Mouse (Mus musculus): ENCODE results near the gene Fgfr2. TPM values are rescaled to one million over a fixed set of nuclear protein-coding genes. Genes with fewer than 3 reads are reported as not detected.

The Fgfr2 gene
- polyA plus RNA-seq, 1 experiment from 2014 or later: 110 TPM

- Histone ChIP-seq H3K36me3 (ENCODE audit: insufficient read depth, low read length) (no peaks in the 10 kb centered on the region), H3K4me3 (ENCODE audit: low read depth, low read length) (no peak overlapping the region), H3K4me2 (replicated peaks; ENCODE audit: low read depth, low read length) (no peak overlapping the region), H3K27me3 (replicated peaks; ENCODE audit: insufficient read depth, low read length) (no peaks in the 10 kb centered on the region), H3K4me1 (ENCODE audit: insufficient read depth, low read depth, low read length) (no peaks in the 10 kb centered on the region), H3K27ac (ENCODE audit: low read length) (no peak overlapping the region), H3K9ac (replicated peaks; ENCODE audit: low read depth) (no peak overlapping the region), H3K9me3 (ENCODE audit: low read length) (no peaks in the 10 kb centered on the region)
- ATAC-seq: no peak
- WGBS: 60% methylated on average over 3 of the region's 3 CpGs
- TF ChIP-seq CTCF (IDR thresholded peaks at IDR 0.05): no peak
- DNase-seq (ENCODE audit: low spot score): no peak
Observed at GRCm38 (mm10) chr7:130298926-130299594, 2824.1 kb downstream of the Fgfr2 start.

- no peaks in the 10 kb centered on the region for H3K9me3 ChIP-seq (ENCODE audit: low read length)
- H3K4me1 ChIP-seq (ENCODE audit: insufficient read depth, low read depth, low read length): peaks cover 17% of the 10 kb centered on the region
- 58% methylated on average over 6 of the region's 6 CpGs for WGBS
- peak; percentile 60 for DNase-seq (ENCODE audit: low spot score)
- peak; percentile 49 for ATAC-seq
- H3K4me2 ChIP-seq (replicated peaks; ENCODE audit: low read depth, low read length): no peak overlapping the region
- H3K4me3 ChIP-seq (ENCODE audit: low read depth, low read length): no peak overlapping the region
- no peak overlapping the region for H3K9ac ChIP-seq (replicated peaks; ENCODE audit: low read depth)
- no peaks in the 10 kb centered on the region for H3K27me3 ChIP-seq (replicated peaks; ENCODE audit: insufficient read depth, low read length)
- TF ChIP-seq EP300 (IDR thresholded peaks at IDR 0.05) (peak; percentile 70), CTCF (IDR thresholded peaks at IDR 0.05) (no peak)
- no peaks in the 10 kb centered on the region for H3K36me3 ChIP-seq (ENCODE audit: insufficient read depth, low read length)
- peak overlapping the region; percentile 47; the same call in 1 of the 2 replicates for H3K27ac ChIP-seq (ENCODE audit: low read length)
Observed at GRCm38 (mm10) chr7:130291179-130291578, 2832.0 kb downstream of the Fgfr2 start.

- Histone ChIP-seq H3K27me3 (replicated peaks; ENCODE audit: insufficient read depth, low read length) (no peaks in the 10 kb centered on the region), H3K4me3 (ENCODE audit: low read depth, low read length) (no peak overlapping the region), H3K9me3 (ENCODE audit: low read length) (no peaks in the 10 kb centered on the region), H3K9ac (replicated peaks; ENCODE audit: low read depth) (no peak overlapping the region), H3K36me3 (ENCODE audit: insufficient read depth, low read length) (no peaks in the 10 kb centered on the region), H3K27ac (ENCODE audit: low read length) (peak overlapping the region; percentile 78; the same call in 1 of the 2 replicates), H3K4me1 (ENCODE audit: insufficient read depth, low read depth, low read length) (peaks cover 17% of the 10 kb centered on the region), H3K4me2 (replicated peaks; ENCODE audit: low read depth, low read length) (no peak overlapping the region)
- DNase-seq (ENCODE audit: low spot score) (no peak), ATAC-seq (no peak)
- 43% methylated on average over 9 of the region's 9 CpGs for WGBS
- TF ChIP-seq CTCF (IDR thresholded peaks at IDR 0.05) (no peak), EP300 (IDR thresholded peaks at IDR 0.05) (no peak; the same call in 1 of the 2 replicates)
Observed at GRCm38 (mm10) chr7:130289428-130289790, 2833.7 kb downstream of the Fgfr2 start.

- DNase-seq (ENCODE audit: low spot score) (peak; percentile 85), ATAC-seq (peak; percentile 73)
- Histone ChIP-seq H3K4me3 (ENCODE audit: low read depth, low read length) (no peak overlapping the region), H3K27ac (ENCODE audit: low read length) (peak overlapping the region; percentile 78), H3K4me2 (replicated peaks; ENCODE audit: low read depth, low read length) (no peak overlapping the region; the same call in 1 of the 2 replicates), H3K27me3 (replicated peaks; ENCODE audit: insufficient read depth, low read length) (no peaks in the 10 kb centered on the region), H3K4me1 (ENCODE audit: insufficient read depth, low read depth, low read length) (peaks cover 17% of the 10 kb centered on the region), H3K9ac (replicated peaks; ENCODE audit: low read depth) (no peak overlapping the region), H3K9me3 (ENCODE audit: low read length) (no peaks in the 10 kb centered on the region), H3K36me3 (ENCODE audit: insufficient read depth, low read length) (no peaks in the 10 kb centered on the region)
- 28% methylated on average over 11 of the region's 11 CpGs for WGBS
- no peak for TF ChIP-seq CTCF (IDR thresholded peaks at IDR 0.05)
- TF ChIP-seq EP300 (IDR thresholded peaks at IDR 0.05): no peak; the same call in 1 of the 2 replicates
Observed at GRCm38 (mm10) chr7:130288719-130289427, 2834.3 kb downstream of the Fgfr2 start.

- no peak overlapping the region for H3K4me3 ChIP-seq (ENCODE audit: low read depth, low read length)
- peak overlapping the region; percentile 78 for H3K27ac ChIP-seq (ENCODE audit: low read length)
- 0 out of 2 replicates have a peak overlapping the region, but pooled peaks have one; percentile 3 for H3K4me2 ChIP-seq (replicated peaks; ENCODE audit: low read depth, low read length)
- no peaks in the 10 kb centered on the region for H3K36me3 ChIP-seq (ENCODE audit: insufficient read depth, low read length)
- no peak for TF ChIP-seq CTCF (IDR thresholded peaks at IDR 0.05)
- no peak for TF ChIP-seq EP300 (IDR thresholded peaks at IDR 0.05)
- peaks cover 17% of the 10 kb centered on the region for H3K4me1 ChIP-seq (ENCODE audit: insufficient read depth, low read depth, low read length)
- 22% methylated on average over 7 of the region's 7 CpGs for WGBS
- H3K27me3 ChIP-seq (replicated peaks; ENCODE audit: insufficient read depth, low read length): no peaks in the 10 kb centered on the region
- H3K9ac ChIP-seq (replicated peaks; ENCODE audit: low read depth): no peak overlapping the region
- DNase-seq (ENCODE audit: low spot score): peak; percentile 63
- peak; percentile 57 for ATAC-seq
- H3K9me3 ChIP-seq (ENCODE audit: low read length): no peaks in the 10 kb centered on the region
Observed at GRCm38 (mm10) chr7:130288248-130288647, 2834.9 kb downstream of the Fgfr2 start.
